Mouse (Mus musculus) induced T-regulatory cell, adult 2 months (primary cell): ENCODE measurements around the gene Syngr4.
"Not testable (repeated sequence)": the region's sequence is repeated elsewhere in the genome, so short reads cannot be mapped to it uniquely, and the experiment has no call there.

Source experiments
- DNase-seq: peaks from one replicate; pipeline ENCODE4 v3.0.0-alpha.2; 2012; ENCODE audit warnings: low read depth

Gene Syngr4

GRCm38 (mm10) chr7:45916056-45917003, 19.8 kb upstream of the Syngr4 start:
- peak; percentile 94 for DNase-seq

GRCm38 (mm10) chr7:45915011-45915410, 18.5 kb upstream of the Syngr4 start:
- no peak for DNase-seq

- no peak for DNase-seq
Measured at GRCm38 (mm10) chr7:45914067-45914466, 17.6 kb upstream of the Syngr4 start.

GRCm38 (mm10) chr7:45909145-45909544, 12.6 kb upstream of the Syngr4 start:
- DNase-seq, result no peak

GRCm38 (mm10) chr7:45908384-45908783, 11.9 kb upstream of the Syngr4 start:
- DNase-seq, result no peak

- no peak for DNase-seq
Measured at GRCm38 (mm10) chr7:45906622-45907021, 10.1 kb upstream of the Syngr4 start.

- peak; percentile 34 for DNase-seq
Measured at GRCm38 (mm10) chr7:45902481-45903002, 6.0 kb upstream of the Syngr4 start.

GRCm38 (mm10) chr7:45901562-45901961, 5.0 kb upstream of the Syngr4 start:
- peak; percentile 61 for DNase-seq

- DNase-seq, result peak; percentile 87
Measured at GRCm38 (mm10) chr7:45898125-45898524, 1.6 kb upstream of the Syngr4 start.

GRCm38 (mm10) chr7:45897258-45897757, 794 bp upstream of the Syngr4 start:
- peak; percentile 71 for DNase-seq

GRCm38 (mm10) chr7:45895931-45896516, 490 bp downstream of the Syngr4 start:
- DNase-seq, result peak; percentile 17

- no peak for DNase-seq
Measured at GRCm38 (mm10) chr7:45892651-45893050, 3.9 kb downstream of the Syngr4 start.

GRCm38 (mm10) chr7:45887246-45887645, 9.3 kb downstream of the Syngr4 start:
- no peak for DNase-seq

- DNase-seq, result no peak
Measured at GRCm38 (mm10) chr7:45881011-45881410, 15.5 kb downstream of the Syngr4 start.

GRCm38 (mm10) chr7:45880531-45880930, 16.0 kb downstream of the Syngr4 start:
- no peak for DNase-seq

GRCm38 (mm10) chr7:45878278-45878677, 18.2 kb downstream of the Syngr4 start, which contains the start of gene Grin2d:
TSS of gene Grin2d (minus strand) at chr7:45878378.
- not testable (repeated sequence) for DNase-seq

- no peak for DNase-seq
Measured at GRCm38 (mm10) chr7:45876895-45877294, 19.6 kb downstream of the Syngr4 start.

- DNase-seq, result peak; percentile 74
Measured at GRCm38 (mm10) chr7:45873061-45873947, 23.2 kb downstream of the Syngr4 start.

- DNase-seq, result peak; percentile 94
Measured at GRCm38 (mm10) chr7:45872624-45873023, 23.9 kb downstream of the Syngr4 start, which contains the start of gene Kdelr1. TSS of gene Kdelr1 (plus strand) at chr7:45872772.

- DNase-seq, result peak; percentile 50
Measured at GRCm38 (mm10) chr7:45870282-45871058, 26.0 kb downstream of the Syngr4 start.

GRCm38 (mm10) chr7:45869787-45870186, 26.7 kb downstream of the Syngr4 start:
- peak; percentile 42 for DNase-seq
